Mouse (Mus musculus) cerebellum, adult 2 months (tissue): ENCODE data around the gene Brix1. TPM values are rescaled to one million over a fixed set of nuclear protein-coding genes. Genes with fewer than 3 reads are reported as not detected.

Experiments
- DNase-seq, 2 experiments: peaks; one replicate each; pipeline ENCODE4 v3.0.0; 2021
- H3K27ac ChIP-seq: fragments of 200-500 bp; 2 replicates; pipeline ENCODE4 v1.5.1; 2012; ENCODE audit warnings: low read length, control low read depth, inconsistent platforms; ENCODE audit not compliant: insufficient read depth
- H3K27me3 ChIP-seq: fragments of 200-500 bp; 2 replicates; pipeline ENCODE4 v1.6.1; 2012; ENCODE audit warnings: inconsistent platforms, mild to moderate bottlenecking, low read length, moderate library complexity; ENCODE audit not compliant: control insufficient read depth, insufficient read depth
- H3K4me1 ChIP-seq: fragments of 200-500 bp; 2 replicates; pipeline ENCODE4 v1.6.1; 2011; ENCODE audit warnings: low read length; ENCODE audit not compliant: control insufficient read depth, insufficient read depth
- H3K4me3 ChIP-seq: fragments of 200-500 bp; replicated peaks from 2 replicates; pipeline ENCODE3; 2011; ENCODE audit warnings: mild to moderate bottlenecking, low read depth, low read length, control low read depth; ENCODE audit not compliant: insufficient read depth
- CTCF ChIP-seq: fragments of 200-500 bp; IDR thresholded peaks from 2 replicates; pipeline ENCODE4 v1.5.1; 2011; ENCODE audit warnings: low read depth, mild to moderate bottlenecking, control low read depth, low read length, moderate library complexity, borderline replicate concordance; ENCODE audit not compliant: insufficient read depth
- POLR2A ChIP-seq: fragments of 200-500 bp; IDR thresholded peaks from 2 replicates; pipeline ENCODE4 v1.6.1; 2011; ENCODE audit warnings: low read length, control low read depth, borderline replicate concordance; ENCODE audit not compliant: insufficient read depth
- WGBS: fragments of 180-500 bp; shearing (Covaris S2); methylation state at CpG from one replicate; pipeline ENCODE4 v1.1.7; 2018; 5-methylcytosine and 5-hydroxymethylcytosine counted together
- polyA plus RNA-seq: library from polyadenylated mRNA; depleted of rRNA; stranded (reverse); fragments of >200 nt; gene quantifications from 2 replicates; pipeline ENCODE4 v1.2.3, GENCODE M21; 2012

Brix1 gene
- polyA plus RNA-seq, 1 experiment: 12.7 TPM

DNA sequence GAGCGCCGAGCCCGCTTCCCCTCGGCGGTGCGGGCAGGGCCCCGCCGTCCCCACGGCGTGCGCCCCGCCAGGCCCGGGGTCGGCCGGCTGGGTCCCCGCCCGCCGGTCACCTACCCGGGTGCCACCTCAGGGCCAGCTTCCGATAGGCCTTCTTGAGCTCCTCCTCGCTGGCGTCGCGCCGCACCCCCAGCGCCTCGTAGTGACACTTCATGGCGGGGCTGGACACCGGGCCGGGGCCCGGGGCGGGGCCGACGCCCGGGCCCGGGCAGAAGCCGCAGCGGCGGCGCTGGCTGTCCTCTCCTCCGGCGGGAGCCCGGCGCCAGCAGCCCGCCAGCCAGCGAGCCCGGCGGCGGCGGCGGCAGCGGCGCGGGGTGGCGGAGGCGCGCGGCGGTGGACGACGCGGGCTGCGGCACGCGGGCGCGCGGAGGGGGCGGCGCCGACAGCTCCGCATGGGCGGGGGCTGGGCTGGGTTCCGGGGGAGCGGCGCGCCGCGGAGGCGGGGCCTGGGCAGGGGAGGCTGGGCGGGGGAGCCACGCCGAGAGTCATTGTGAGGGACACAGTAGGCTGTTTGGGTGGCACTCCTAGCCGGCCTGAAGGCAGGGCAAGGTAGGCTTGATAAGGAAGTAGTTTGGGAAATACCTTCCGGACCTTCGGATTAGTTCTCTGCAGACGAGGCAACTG, 15.5 kb downstream of the Brix1 start, which contains the start of gene Dnajc21:
Dnajc21 (minus strand) TSS at position 366 of the 681 bp plus-strand sequence.
- Histone ChIP-seq H3K27ac (peak within 1 kb of the TSS; percentile 15), H3K4me3 (peak within 1 kb of the TSS; percentile 85), H3K4me1 (no peaks in the 10 kb centered on the region), H3K27me3 (no peaks in the 10 kb centered on the region)
- TF ChIP-seq CTCF (no peak), POLR2A (peak; percentile 61)
- peak; percentile 89 to 91 for DNase-seq
- WGBS: under 1% methylated on average over 86 of the region's 87 CpGs

DNA sequence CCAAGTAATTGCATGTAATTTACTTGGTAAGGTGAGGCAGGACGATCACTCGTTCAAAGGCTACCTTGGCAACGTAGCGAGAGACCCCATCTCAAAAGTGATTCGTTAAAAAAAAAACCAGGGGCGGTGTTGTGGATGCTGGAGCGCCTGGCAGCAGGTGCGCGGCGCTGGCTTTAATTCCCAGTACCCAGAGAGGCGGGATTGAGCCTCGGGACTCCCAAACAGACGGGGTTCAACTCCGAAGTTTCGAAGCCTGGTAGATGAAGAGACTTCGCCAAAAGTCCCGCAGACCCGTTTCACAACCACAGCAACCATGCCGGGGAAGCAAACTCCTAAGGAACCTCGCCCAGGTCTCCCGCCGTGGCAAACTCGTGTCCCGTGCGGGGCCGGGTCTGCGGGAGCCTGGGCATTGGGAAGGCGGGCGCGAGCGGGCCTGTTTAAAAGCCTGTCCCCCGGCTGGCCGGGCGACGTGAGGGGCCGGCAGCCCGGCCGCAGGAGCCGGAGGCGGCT, 16.1 kb downstream of the Brix1 start:
- Histone ChIP-seq H3K27me3 (no peaks in the 10 kb centered on the region), H3K4me1 (no peaks in the 10 kb centered on the region), H3K4me3 (peak overlapping the region; percentile 62), H3K27ac (peak overlapping the region; percentile 15; the same call in 1 of the 2 replicates)
- under 1% methylated on average over 40 of the region's 40 CpGs for WGBS
- no peak for DNase-seq
- TF ChIP-seq CTCF (no peak), POLR2A (no peak)

DNA sequence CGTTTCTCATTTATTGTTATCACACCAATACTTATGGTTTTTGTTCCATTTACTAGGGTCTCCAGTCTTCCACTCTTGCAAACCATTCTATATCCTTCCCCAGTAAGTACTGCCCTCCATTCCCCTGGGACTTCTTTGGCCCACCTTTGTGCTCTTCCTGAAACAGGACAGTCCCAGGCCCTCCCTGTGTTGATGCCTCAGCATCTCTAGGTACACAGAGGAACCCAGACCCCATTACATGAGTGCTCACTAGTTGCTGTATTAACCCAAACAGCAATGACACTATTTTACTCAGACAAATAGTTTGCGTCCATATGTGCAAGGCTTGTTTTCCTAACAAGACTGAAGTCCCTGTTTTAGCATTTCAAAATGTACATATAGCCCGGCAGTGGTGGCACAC, 17.0 kb downstream of the Brix1 start:
- 86% methylated on average over 3 of the region's 3 CpGs for WGBS
- no peak for TF ChIP-seq CTCF
- no peak for TF ChIP-seq POLR2A
- H3K4me3 ChIP-seq: no peak overlapping the region

DNA sequence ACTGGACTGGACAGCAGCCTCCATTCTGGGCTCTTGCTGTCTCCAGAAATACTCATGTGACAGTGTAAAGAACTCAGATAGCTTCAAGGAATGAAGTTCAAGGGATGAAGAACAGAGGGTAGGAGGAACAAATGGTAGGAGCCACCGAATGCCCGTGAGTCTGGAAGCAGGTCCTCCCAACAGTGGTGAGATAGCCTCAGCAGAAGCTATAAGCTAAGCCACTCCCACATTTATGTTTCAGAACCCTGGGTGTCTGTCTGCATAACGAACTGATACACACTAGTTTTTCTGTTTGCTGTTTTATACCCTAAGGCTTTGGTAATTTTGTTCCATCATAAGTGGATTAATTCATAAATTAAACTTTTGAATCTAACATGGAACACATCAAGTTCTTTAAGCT, 21.1 kb downstream of the Brix1 start:
- no peak overlapping the region for H3K27ac ChIP-seq
- no peak overlapping the region for H3K4me3 ChIP-seq
- 95% methylated on average over 3 of the region's 3 CpGs for WGBS
- DNase-seq: no peak
- no peaks in the 10 kb centered on the region for H3K27me3 ChIP-seq
- no peaks in the 10 kb centered on the region for H3K4me1 ChIP-seq
- TF ChIP-seq POLR2A: no peak
- TF ChIP-seq CTCF: no peak

More for the DNA sequence above, 17.0 kb downstream of the Brix1 start:
- no peak overlapping the region for H3K27ac ChIP-seq
- H3K4me1 ChIP-seq: no peaks in the 10 kb centered on the region
- no peak for DNase-seq
- no peaks in the 10 kb centered on the region for H3K27me3 ChIP-seq

DNA sequence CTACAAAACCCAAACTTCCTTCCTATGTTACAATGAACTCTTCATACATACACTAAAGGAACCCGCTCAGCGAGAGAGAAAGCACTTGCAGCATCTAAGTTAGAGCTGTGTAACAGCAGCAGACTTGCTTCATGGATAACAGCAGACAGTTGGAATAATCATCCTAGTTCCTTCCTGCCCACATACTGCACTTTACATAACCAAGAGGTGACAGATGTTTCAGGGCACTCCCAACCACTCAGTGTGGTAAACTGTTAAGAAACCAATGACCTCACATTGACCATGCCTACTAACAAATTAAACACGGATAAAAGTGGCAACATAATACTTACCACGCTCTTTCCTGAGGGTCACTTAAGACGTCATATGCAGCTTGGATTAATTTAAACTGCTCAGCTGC, 22.2 kb downstream of the Brix1 start:
- TF ChIP-seq POLR2A (no peak), CTCF (no peak)
- Histone ChIP-seq H3K27me3 (no peaks in the 10 kb centered on the region), H3K4me1 (no peaks in the 10 kb centered on the region), H3K27ac (no peak overlapping the region), H3K4me3 (no peak overlapping the region)
- WGBS: 89% methylated on average over 5 of the region's 5 CpGs
- no peak for DNase-seq

DNA sequence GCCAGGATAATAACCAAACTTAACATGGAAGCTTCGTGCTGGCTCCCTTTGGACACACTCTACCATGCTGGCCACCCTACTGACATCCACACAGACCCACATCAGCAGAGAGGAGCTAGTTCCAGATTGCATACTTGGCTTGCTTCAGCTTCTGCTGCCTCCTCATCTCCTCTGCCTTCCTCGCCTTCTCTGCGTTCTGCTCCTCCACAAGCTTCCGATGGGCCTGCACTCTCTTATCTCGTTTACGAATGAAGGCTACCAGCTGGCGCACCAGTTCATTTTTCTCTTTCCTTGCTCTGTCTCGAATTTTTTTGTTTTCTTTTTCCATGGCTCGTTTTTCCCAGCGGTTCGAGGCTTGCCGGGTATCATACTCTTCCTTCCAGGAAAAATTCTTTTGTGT, 24.8 kb downstream of the Brix1 start:
- Histone ChIP-seq H3K27ac (no peak overlapping the region), H3K27me3 (no peaks in the 10 kb centered on the region), H3K4me1 (no peaks in the 10 kb centered on the region), H3K4me3 (no peak overlapping the region)
- WGBS: 89% methylated on average over 12 of the region's 12 CpGs
- DNase-seq: no peak
- TF ChIP-seq CTCF (no peak), POLR2A (no peak)

DNA sequence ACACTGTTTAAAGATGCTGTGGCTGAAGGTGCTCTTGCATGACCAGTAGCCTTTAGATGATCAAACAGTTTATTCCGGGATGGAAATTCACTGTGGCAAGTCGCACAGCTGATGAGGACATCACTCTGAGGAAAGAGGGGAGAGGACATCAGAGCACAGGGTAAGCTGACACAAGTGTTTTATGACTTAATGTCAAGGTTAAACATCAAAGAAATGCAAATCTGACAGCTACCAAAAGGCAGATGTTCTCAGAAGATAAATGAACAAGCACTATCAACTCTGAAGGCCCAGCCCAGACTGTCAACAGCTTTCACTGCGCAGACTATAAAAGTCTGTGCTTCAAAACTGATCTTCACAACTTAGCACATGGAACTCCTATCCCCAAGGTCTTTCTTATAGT, 38.6 kb downstream of the Brix1 start:
- H3K27ac ChIP-seq: no peak overlapping the region
- no peak overlapping the region for H3K4me3 ChIP-seq
- no peak for TF ChIP-seq CTCF
- no peak for TF ChIP-seq POLR2A
- no peaks in the 10 kb centered on the region for H3K4me1 ChIP-seq
- DNase-seq: no peak
- 90% methylated on average over 3 of the region's 3 CpGs for WGBS
- H3K27me3 ChIP-seq: no peaks in the 10 kb centered on the region

DNA sequence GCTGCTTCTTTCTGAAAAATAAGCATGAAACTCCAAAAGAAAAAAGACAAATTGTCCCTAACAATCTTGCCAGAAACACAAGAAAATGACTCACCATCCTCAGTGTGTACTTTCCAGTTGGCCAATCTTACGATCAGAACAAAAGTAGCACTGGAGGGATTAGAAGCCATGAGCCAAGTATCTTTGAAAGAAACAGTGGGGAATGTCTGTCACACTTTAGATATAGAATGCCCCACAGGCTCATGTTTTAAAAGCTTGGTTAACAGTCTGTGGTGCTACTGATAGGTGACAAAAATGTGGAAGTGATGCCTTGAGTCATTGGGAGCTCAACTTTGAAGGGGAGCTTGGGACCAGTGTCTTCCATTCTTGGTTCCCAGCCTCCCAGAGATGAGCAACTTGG, 43.5 kb downstream of the Brix1 start:
- 25% methylated on average over 1 of the region's 1 CpGs for whole genome bisulfite sequencing

More for the DNA sequence above, 43.5 kb downstream of the Brix1 start:
- H3K4me1 ChIP-seq: no peaks in the 10 kb centered on the region
- no peak overlapping the region for H3K27ac ChIP-seq
- TF ChIP-seq POLR2A (no peak), CTCF (no peak)
- H3K27me3 ChIP-seq: no peaks in the 10 kb centered on the region
- DNase-seq: no peak
- H3K4me3 ChIP-seq: no peak overlapping the region
